Mouse (Mus musculus) testis, postnatal 14 days (tissue): ENCODE results near the gene Cmtm5.

Experiments used
- DNase-seq: peaks from one replicate; pipeline ENCODE4 v3.0.0; 2021; ENCODE audit warnings: low spot score

Cmtm5 gene

GRCm38 (mm10) chr14:54935904-54936830 is at the start of gene Cmtm5:
Gene Cmtm5 (plus strand): TSS chr14:54936261.
- DNase-seq: no peak

GRCm38 (mm10) chr14:54892200-54892599 is 43.9 kb upstream of the Cmtm5 start, which contains the start of gene Pabpn1:
Gene Pabpn1 (plus strand): TSS chr14:54892500.
- no peak for DNase-seq

GRCm38 (mm10) chr14:54893651-54894181 is 42.3 kb upstream of the Cmtm5 start:
- DNase-seq: peak; percentile 99

- DNase-seq: peak; percentile 83
Observed at GRCm38 (mm10) chr14:54894296-54895151, 41.5 kb upstream of the Cmtm5 start.

- DNase-seq: peak; percentile 82
Observed at GRCm38 (mm10) chr14:54897445-54897844, 38.6 kb upstream of the Cmtm5 start.

- peak; percentile 67 for DNase-seq
Observed at GRCm38 (mm10) chr14:54900383-54900782, 35.7 kb upstream of the Cmtm5 start.

GRCm38 (mm10) chr14:54903641-54904040 is 32.4 kb upstream of the Cmtm5 start:
- no peak for DNase-seq

- no peak for DNase-seq
Observed at GRCm38 (mm10) chr14:54908682-54909081, 27.4 kb upstream of the Cmtm5 start.

- DNase-seq: peak; percentile 41
Observed at GRCm38 (mm10) chr14:54912109-54912850, 23.8 kb upstream of the Cmtm5 start.

GRCm38 (mm10) chr14:54912886-54913285 is 23.2 kb upstream of the Cmtm5 start, which contains the start of gene Slc22a17:
Gene Slc22a17 (minus strand): TSS chr14:54913132.
- DNase-seq: peak; percentile 72

GRCm38 (mm10) chr14:54913343-54913742 is 22.7 kb upstream of the Cmtm5 start:
- DNase-seq: no peak

- no peak for DNase-seq
Observed at GRCm38 (mm10) chr14:54920076-54920685, 15.9 kb upstream of the Cmtm5 start.

GRCm38 (mm10) chr14:54924641-54925348 is 11.3 kb upstream of the Cmtm5 start:
- DNase-seq: peak; percentile 47

- DNase-seq: peak; percentile 47
Observed at GRCm38 (mm10) chr14:54925349-54926342, 10.4 kb upstream of the Cmtm5 start, which contains the start of gene Efs. Gene Efs (minus strand): TSS chr14:54926126.

GRCm38 (mm10) chr14:54926401-54927158 is 9.5 kb upstream of the Cmtm5 start:
- peak; percentile 70 for DNase-seq

- DNase-seq: no peak
Observed at GRCm38 (mm10) chr14:54927296-54927695, 8.8 kb upstream of the Cmtm5 start.

GRCm38 (mm10) chr14:54929801-54930200 is 6.3 kb upstream of the Cmtm5 start:
- no peak for DNase-seq

GRCm38 (mm10) chr14:54930431-54930830 is 5.6 kb upstream of the Cmtm5 start:
- DNase-seq: no peak
